Mouse (Mus musculus): ENCODE measurements around the gene Neil1. TPM values are rescaled to one million over a fixed set of nuclear protein-coding genes. Genes with fewer than 3 reads are reported as not detected.

The Neil1 gene
- polyA plus RNA-seq, 1 experiment from 2014 or later = 9.1 TPM

DNA sequence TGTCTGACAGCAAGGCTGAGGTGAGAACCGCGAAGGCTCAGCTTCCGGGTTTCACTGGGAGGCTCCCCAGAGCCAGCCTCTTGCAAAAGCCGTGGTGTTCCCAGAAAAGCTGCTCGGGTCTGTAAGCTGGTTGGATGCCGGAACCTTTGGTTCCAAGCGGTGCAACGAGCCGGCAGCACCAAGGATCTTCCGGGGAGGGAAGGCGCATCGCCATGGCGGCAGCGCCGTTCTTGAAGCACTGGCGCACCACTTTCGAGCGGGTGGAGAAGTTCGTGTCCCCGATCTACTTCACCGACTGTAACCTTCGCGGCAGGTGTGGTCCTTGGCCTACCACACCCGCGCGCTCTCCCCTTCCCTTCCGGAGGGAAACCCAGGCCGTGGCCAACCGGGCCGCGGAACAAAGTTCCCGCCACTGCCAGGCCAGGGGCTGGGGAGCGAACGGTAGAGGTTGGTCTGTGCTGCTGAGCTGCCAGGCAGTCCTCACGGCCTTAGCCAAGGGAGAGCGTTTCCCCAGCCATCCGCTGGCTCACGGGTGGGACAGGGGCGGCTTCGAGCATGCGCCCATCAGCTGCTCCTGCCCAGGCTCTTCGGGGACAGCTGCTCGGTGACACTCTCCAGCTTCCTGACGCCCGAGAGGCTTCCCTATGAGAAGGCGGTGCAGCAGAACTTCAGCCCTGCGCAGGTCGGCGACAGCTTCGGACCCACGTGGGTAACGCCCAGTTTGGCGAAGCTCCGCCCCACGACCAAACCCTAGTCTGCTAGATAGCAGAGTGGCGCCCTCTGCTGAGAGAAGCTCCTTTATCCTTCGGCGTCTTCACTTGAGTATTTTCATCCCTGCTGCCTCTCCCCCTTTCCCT is 17.3 kb downstream of the Neil1 start, which contains the start of gene Man2c1:
Gene Man2c1, plus strand, starts transcription at position 114 of the 857 bp plus-strand sequence.
- peak within 1 kb of the TSS; percentile 83 for H3K4me2 ChIP-seq
- peak within 1 kb of the TSS; percentile 88 for H3K9ac ChIP-seq
- H3K4me3 ChIP-seq = peak within 1 kb of the TSS; percentile 69
- no peaks in the 10 kb centered on the region for H3K27me3 ChIP-seq
- peaks cover 17% of the 10 kb centered on the region for H3K4me1 ChIP-seq (replicated peaks)
- H3K36me3 ChIP-seq = peaks cover 40% of the 10 kb centered on the region
- H3K27ac ChIP-seq = peak within 1 kb of the TSS; percentile 94
- peak; percentile 94 for ATAC-seq (ENCODE audit: low FRiP score)
- WGBS = under 1% methylated on average over 58 of the region's 58 CpGs
- H3K9me3 ChIP-seq = no peaks in the 10 kb centered on the region

DNA sequence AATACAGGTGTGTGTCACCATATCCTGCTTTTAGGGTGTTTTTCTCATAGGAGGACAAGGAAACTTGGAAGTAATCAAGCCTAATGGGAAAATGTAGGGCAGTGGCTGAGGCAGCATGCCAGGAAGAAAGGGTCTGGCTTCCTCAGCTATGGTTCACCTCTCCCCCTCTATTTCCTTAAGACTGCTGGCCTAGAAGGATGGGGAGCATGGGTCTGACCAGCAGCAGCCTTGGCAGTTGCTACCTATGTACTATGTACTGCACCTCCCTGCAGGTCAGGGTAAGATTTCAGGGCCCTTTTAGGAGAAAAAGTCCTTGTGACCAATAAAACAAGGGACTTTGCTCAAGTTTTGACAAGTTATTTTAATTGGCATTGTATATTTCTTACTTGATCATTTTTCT is 18.5 kb downstream of the Neil1 start:
- peak overlapping the region; percentile 69 for H3K4me3 ChIP-seq
- H3K9me3 ChIP-seq = no peaks in the 10 kb centered on the region

DNA sequence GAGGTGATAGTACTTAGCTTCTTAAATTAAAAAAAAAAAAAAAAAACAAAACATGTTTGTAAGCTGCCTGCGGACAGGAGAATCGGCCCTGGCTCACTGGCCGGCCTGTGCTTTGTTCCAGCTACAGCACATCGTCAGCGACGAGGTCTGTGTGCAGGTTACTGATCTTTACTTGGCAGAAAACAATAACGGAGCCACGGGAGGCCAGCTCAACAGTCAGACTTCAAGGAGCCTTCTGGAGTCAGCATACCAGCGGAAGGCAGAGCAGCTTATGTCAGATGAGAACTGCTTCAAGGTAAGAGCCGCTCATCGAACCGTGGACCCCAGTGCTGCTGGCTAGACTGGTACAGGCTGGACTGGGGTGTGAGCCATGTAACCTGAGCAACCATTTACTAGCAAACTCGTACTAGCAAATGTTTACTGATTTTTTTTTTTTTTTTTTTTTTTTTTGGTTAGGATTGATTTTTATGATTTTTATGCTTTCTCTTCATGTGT is 30.8 kb downstream of the Neil1 start:
- Histone ChIP-seq H3K4me2 (no peak overlapping the region), H3K9ac (no peak overlapping the region), H3K27me3 (no peaks in the 10 kb centered on the region), H3K9me3 (no peaks in the 10 kb centered on the region), H3K4me1 (replicated peaks) (no peaks in the 10 kb centered on the region), H3K36me3 (peaks cover 87% of the 10 kb centered on the region), H3K4me3 (no peak overlapping the region), H3K27ac (no peak overlapping the region)
- WGBS = 91% methylated on average over 13 of the region's 13 CpGs
- no peak for ATAC-seq (ENCODE audit: low FRiP score)

More for the DNA sequence above, 18.5 kb downstream of the Neil1 start:
- Histone ChIP-seq H3K9ac (peak overlapping the region; percentile 88; the same call in 1 of the 2 replicates), H3K36me3 (peaks cover 42% of the 10 kb centered on the region), H3K4me2 (peak overlapping the region; percentile 83), H3K4me1 (replicated peaks) (peaks cover 17% of the 10 kb centered on the region), H3K27me3 (no peaks in the 10 kb centered on the region), H3K27ac (no peak overlapping the region)
- no peak for ATAC-seq (ENCODE audit: low FRiP score)

Other genes starting within 250 kb of the Neil1 start
- gene Snx33, start 219.9 kb downstream of the Neil1 start, polyA plus RNA-seq (2015; fragmentation: Nextera tagmentation; extraction: Ambion mirVana) = 2.9 and 3.7 TPM in 2 replicates
- gene Imp3, start 210.8 kb downstream of the Neil1 start, polyA plus RNA-seq (2015; fragmentation: Nextera tagmentation; extraction: Ambion mirVana) = 74.5 and 74.8 TPM in 2 replicates
- 28.5 and 31.5 TPM in 2 replicates for gene Snupn, start 197.4 kb downstream of the Neil1 start, polyA plus RNA-seq (2015; fragmentation: Nextera tagmentation; extraction: Ambion mirVana)
- gene Ptpn9, start 153.4 kb downstream of the Neil1 start, polyA plus RNA-seq (2015; fragmentation: Nextera tagmentation; extraction: Ambion mirVana) = 22.7 and 23.1 TPM in 2 replicates
- gene Sin3a, start 76.3 kb downstream of the Neil1 start, polyA plus RNA-seq (2015; fragmentation: Nextera tagmentation; extraction: Ambion mirVana) = 26.0 and 28.8 TPM in 2 replicates
- 66.7 and 82.1 TPM in 2 replicates for gene Man2c1, start 17.6 kb downstream of the Neil1 start, polyA plus RNA-seq (2015; fragmentation: Nextera tagmentation; extraction: Ambion mirVana)
- gene Commd4, start 10.0 kb upstream of the Neil1 start, polyA plus RNA-seq (2015; fragmentation: Nextera tagmentation; extraction: Ambion mirVana) = 163 and 171 TPM in 2 replicates
- not detected in 2 replicates for gene Trcg1, start 88.3 kb upstream of the Neil1 start, polyA plus RNA-seq (2015; fragmentation: Nextera tagmentation; extraction: Ambion mirVana)
- gene 1700017B05Rik, start 114.3 kb upstream of the Neil1 start, polyA plus RNA-seq (2015; fragmentation: Nextera tagmentation; extraction: Ambion mirVana) = 3.8 and 5.4 TPM in 2 replicates

Data from hindbrain, embryonic 13.5 days (tissue).